Mouse (Mus musculus) heart, postnatal 25 days (tissue): ENCODE data around the gene Slco2b1. TPM values are rescaled to one million over a fixed set of nuclear protein-coding genes. Genes with fewer than 3 reads are reported as not detected.

Experiments used
- total RNA-seq, 2 experiments: library from RNA; stranded (reverse); gene quantifications; 2 replicates each; pipeline ENCODE4 v1.2.3; 2021

Gene Slco2b1
- total RNA-seq, 2 experiments from 2014 or later: 7.2 to 8.1 TPM

Other genes starting within 250 kb of the Slco2b1 start
- gene Klhl35, start 245.3 kb downstream of the Slco2b1 start, total RNA-seq: not detected
- 100 to 1,000 TPM; 306 to 340 TPM for gene Rps3, start 227.6 kb downstream of the Slco2b1 start, total RNA-seq
- 10 to 100 TPM; 17.2 to 26.4 TPM for gene Arrb1, start 175.9 kb downstream of the Slco2b1 start, total RNA-seq
- gene Tpbgl, start 84.2 kb downstream of the Slco2b1 start, total RNA-seq: 1 to 10 TPM; 3.0 to 3.9 TPM
- gene Olfr520, start 18.9 kb upstream of the Slco2b1 start, total RNA-seq: not detected
- gene Olfr521, start 52.2 kb upstream of the Slco2b1 start, total RNA-seq: not detected
- gene Neu3, start 117.1 kb upstream of the Slco2b1 start, total RNA-seq: 1 to 10 TPM; 4.1 to 4.2 TPM
- gene Xrra1, start 147.8 kb upstream of the Slco2b1 start, total RNA-seq: not detected
- 10 to 100 TPM; 46.3 to 47.2 TPM for gene Spcs2, start 152.1 kb upstream of the Slco2b1 start, total RNA-seq